Mouse (Mus musculus) forebrain, embryonic 16.5 days (tissue): ENCODE measurements around the gene Fgfr2. TPM values are rescaled to one million over a fixed set of nuclear protein-coding genes. Genes with fewer than 3 reads are reported as not detected.
A peak's percentile ranks its signal among the peaks of the same experiment; 100 is the strongest.

ENCODE experiments used
- ATAC-seq: fragments of 200-750 bp; cut with Nextera tagmentation; 2 replicates; pipeline ENCODE4 v1.8.0; 2017; ENCODE audit warnings: mild to moderate bottlenecking, moderate library complexity
- H3K27ac ChIP-seq: fragments of 300-500 bp; sonication (generic); 2 replicates; pipeline ENCODE4 v1.5.1; 2014; ENCODE audit warnings: low read length, control low read depth
- H3K27me3 ChIP-seq: fragments of 300-500 bp; sonication (generic); replicated peaks from 2 replicates; pipeline ENCODE4 v1.6.1; 2014; ENCODE audit warnings: low read length; ENCODE audit not compliant: control insufficient read depth, insufficient read depth
- H3K36me3 ChIP-seq: fragments of 300-500 bp; sonication (generic); 2 replicates; pipeline ENCODE4 v1.6.1; 2014; ENCODE audit not compliant: control insufficient read depth, insufficient read depth
- H3K4me1 ChIP-seq: fragments of 300-500 bp; sonication (generic); replicated peaks from 2 replicates; pipeline ENCODE4 v1.6.1; 2014; ENCODE audit warnings: low read length; ENCODE audit not compliant: control insufficient read depth, insufficient read depth
- H3K4me2 ChIP-seq: fragments of 300-500 bp; sonication (generic); 2 replicates; pipeline ENCODE4 v1.6.1; 2014; ENCODE audit warnings: mild to moderate bottlenecking, low read length, control low read depth
- H3K4me3 ChIP-seq: fragments of 300-500 bp; sonication (generic); replicated peaks from 2 replicates; pipeline ENCODE4 v1.5.1; 2014; ENCODE audit warnings: mild to moderate bottlenecking, low read length, control low read depth
- H3K9ac ChIP-seq: fragments of 300-500 bp; sonication (generic); replicated peaks from 2 replicates; pipeline ENCODE4 v1.6.1; 2014; ENCODE audit warnings: low read depth, low read length, control low read depth
- H3K9me3 ChIP-seq: fragments of 300-500 bp; sonication (generic); 2 replicates; pipeline ENCODE4 v1.6.1; 2016; ENCODE audit warnings: low read length; ENCODE audit not compliant: control insufficient read depth
- WGBS: fragments of 180-500 bp; shearing (Covaris S2); extraction: QIAGEN DNeasy Blood & Tissue Kit; methylation state at CpG from one replicate; pipeline ENCODE4 v1.1.7; 2014; 5-methylcytosine and 5-hydroxymethylcytosine counted together
- polyA plus RNA-seq: library from polyadenylated mRNA; unstranded; fragments of >200 nt; fragmentation: Nextera tagmentation; extraction: Ambion mirVana; gene quantifications from 2 replicates; pipeline ENCODE4 v1.2.1, GENCODE M21; 2015

Fgfr2 gene
- polyA plus RNA-seq, 1 experiment from 2014 or later: 39.2 TPM

GRCm38 (mm10) chr7:132765629-132766186, 357.4 kb downstream of the Fgfr2 start:
- no peak overlapping the region for H3K4me3 ChIP-seq
- H3K9ac ChIP-seq: no peak overlapping the region
- 49% methylated on average over 3 of the region's 3 CpGs for WGBS
- H3K4me2 ChIP-seq: no peak overlapping the region
- no peak for ATAC-seq
- H3K36me3 ChIP-seq: no peaks in the 10 kb centered on the region; the same call in 1 of the 2 replicates
- H3K27me3 ChIP-seq: no peaks in the 10 kb centered on the region
- peak overlapping the region; percentile 91 for H3K27ac ChIP-seq
- no peaks in the 10 kb centered on the region for H3K9me3 ChIP-seq
- peaks cover 36% of the 10 kb centered on the region for H3K4me1 ChIP-seq

DNA sequence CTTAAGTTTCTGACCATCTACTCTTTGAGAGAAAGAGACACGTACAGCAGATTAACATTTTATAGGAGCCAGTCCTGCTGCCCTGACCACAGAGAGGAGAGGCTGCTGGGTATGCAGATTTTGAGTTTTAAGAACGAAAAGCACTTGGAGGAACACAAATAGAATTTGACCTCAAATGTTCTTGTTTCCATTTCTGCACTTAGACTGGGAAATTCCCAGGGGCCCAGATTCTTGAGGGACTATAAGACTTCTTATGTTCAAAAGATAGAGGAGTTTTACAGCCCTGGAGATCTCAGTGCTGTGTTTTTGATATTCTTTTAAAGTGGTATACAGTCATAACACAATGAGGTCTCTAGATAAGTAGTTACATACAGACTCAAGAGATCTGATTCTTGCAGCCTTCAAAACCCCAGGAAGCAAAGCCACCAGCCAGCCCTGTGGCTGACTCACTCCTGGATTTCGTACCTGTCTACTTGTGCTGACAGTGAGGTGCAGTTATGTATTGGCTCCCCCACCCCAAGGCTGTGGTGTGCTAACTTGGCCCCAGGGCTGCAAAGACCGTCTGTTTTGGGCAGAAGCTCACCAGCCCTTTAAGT, 358.2 kb downstream of the Fgfr2 start:
- Histone ChIP-seq H3K36me3 (no peaks in the 10 kb centered on the region; the same call in 1 of the 2 replicates), H3K27me3 (no peaks in the 10 kb centered on the region), H3K4me1 (peaks cover 43% of the 10 kb centered on the region), H3K9ac (no peak overlapping the region), H3K9me3 (no peaks in the 10 kb centered on the region), H3K4me2 (no peak overlapping the region), H3K27ac (no peak overlapping the region), H3K4me3 (no peak overlapping the region)
- 83% methylated on average over 4 of the region's 4 CpGs for WGBS
- ATAC-seq: no peak

- H3K4me1 ChIP-seq: peaks cover 49% of the 10 kb centered on the region
- no peak overlapping the region for H3K4me2 ChIP-seq
- H3K9me3 ChIP-seq: no peaks in the 10 kb centered on the region
- H3K4me3 ChIP-seq: no peak overlapping the region
- H3K27me3 ChIP-seq: no peaks in the 10 kb centered on the region
- no peak overlapping the region for H3K27ac ChIP-seq
- H3K9ac ChIP-seq: no peak overlapping the region
- 95% methylated on average over 4 of the region's 4 CpGs for WGBS
- no peak for ATAC-seq
- H3K36me3 ChIP-seq: no peaks in the 10 kb centered on the region; the same call in 1 of the 2 replicates
Observed at GRCm38 (mm10) chr7:132764314-132764713, 358.8 kb downstream of the Fgfr2 start.

GRCm38 (mm10) chr7:132763911-132764310, 359.2 kb downstream of the Fgfr2 start:
- Histone ChIP-seq H3K36me3 (no peaks in the 10 kb centered on the region; the same call in 1 of the 2 replicates), H3K4me1 (peaks cover 50% of the 10 kb centered on the region), H3K4me3 (no peak overlapping the region), H3K4me2 (no peak overlapping the region), H3K27ac (no peak overlapping the region), H3K9me3 (no peaks in the 10 kb centered on the region), H3K27me3 (no peaks in the 10 kb centered on the region), H3K9ac (no peak overlapping the region)
- WGBS: 93% methylated on average over 5 of the region's 5 CpGs
- no peak for ATAC-seq

- H3K4me1 ChIP-seq: peaks cover 45% of the 10 kb centered on the region
- 92% methylated on average over 6 of the region's 6 CpGs for WGBS
- no peak for ATAC-seq
- H3K4me3 ChIP-seq: no peak overlapping the region
- H3K27ac ChIP-seq: no peak overlapping the region
- no peaks in the 10 kb centered on the region; the same call in 1 of the 2 replicates for H3K36me3 ChIP-seq
- H3K4me2 ChIP-seq: no peak overlapping the region
- H3K9ac ChIP-seq: no peak overlapping the region
- no peaks in the 10 kb centered on the region for H3K9me3 ChIP-seq
- no peaks in the 10 kb centered on the region for H3K27me3 ChIP-seq
Observed at GRCm38 (mm10) chr7:132763351-132763750, 359.8 kb downstream of the Fgfr2 start.

DNA sequence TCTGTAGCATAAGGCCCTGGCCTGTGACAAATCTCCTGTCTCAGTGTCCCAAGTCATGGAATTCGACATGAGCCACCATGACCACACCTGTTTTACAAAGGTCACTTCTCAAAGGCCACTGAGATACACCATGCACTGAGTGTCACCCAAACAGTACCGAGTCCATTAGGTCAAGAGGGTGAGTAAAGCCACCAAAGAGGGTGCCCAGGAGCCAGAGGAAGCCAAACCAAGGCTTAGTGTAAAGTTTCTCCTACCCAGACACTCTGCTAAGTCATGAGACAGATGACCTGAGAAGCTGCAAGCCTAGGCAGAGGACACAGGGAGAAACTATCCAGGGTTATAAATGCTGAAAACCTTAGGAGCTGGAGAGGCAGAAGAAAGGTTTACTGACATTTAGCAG, 361.7 kb downstream of the Fgfr2 start:
- H3K9ac ChIP-seq: no peak overlapping the region
- no peaks in the 10 kb centered on the region for H3K9me3 ChIP-seq
- no peaks in the 10 kb centered on the region for H3K27me3 ChIP-seq
- H3K27ac ChIP-seq: no peak overlapping the region
- no peaks in the 10 kb centered on the region; the same call in 1 of the 2 replicates for H3K36me3 ChIP-seq
- H3K4me3 ChIP-seq: no peak overlapping the region
- WGBS: 93% methylated on average over 2 of the region's 2 CpGs
- peaks cover 28% of the 10 kb centered on the region for H3K4me1 ChIP-seq
- no peak for ATAC-seq
- no peak overlapping the region for H3K4me2 ChIP-seq

GRCm38 (mm10) chr7:132760589-132761180, 362.5 kb downstream of the Fgfr2 start:
- no peak for ATAC-seq
- H3K4me2 ChIP-seq: no peak overlapping the region
- no peaks in the 10 kb centered on the region for H3K27me3 ChIP-seq
- H3K9ac ChIP-seq: no peak overlapping the region
- peaks cover 21% of the 10 kb centered on the region for H3K4me1 ChIP-seq
- no peaks in the 10 kb centered on the region for H3K9me3 ChIP-seq
- H3K36me3 ChIP-seq: no peaks in the 10 kb centered on the region; the same call in 1 of the 2 replicates
- H3K4me3 ChIP-seq: no peak overlapping the region
- H3K27ac ChIP-seq: peak overlapping the region; percentile 80
- WGBS: 91% methylated on average over 6 of the region's 6 CpGs

DNA sequence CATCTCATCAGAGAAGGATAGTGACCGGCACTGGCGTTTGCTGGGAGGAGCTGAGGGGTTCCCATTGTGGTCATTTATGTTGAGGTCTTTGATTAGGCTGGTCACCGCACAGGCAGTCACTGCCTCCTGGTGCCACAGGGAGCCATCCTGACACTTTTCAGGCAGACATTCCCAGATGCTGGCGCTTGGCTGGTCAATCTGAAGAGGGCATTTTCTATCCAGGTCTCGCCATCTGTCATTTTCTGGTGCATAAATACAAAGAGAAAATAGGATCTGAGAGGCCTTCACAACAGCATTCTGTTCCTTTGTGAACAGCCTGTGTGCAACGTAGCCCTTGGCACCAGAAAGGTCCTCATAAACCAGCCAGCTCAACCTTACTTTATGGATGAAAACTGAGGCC, 363.2 kb downstream of the Fgfr2 start:
- no peak overlapping the region for H3K9ac ChIP-seq
- no peaks in the 10 kb centered on the region for H3K27me3 ChIP-seq
- no peak overlapping the region for H3K4me2 ChIP-seq
- H3K4me3 ChIP-seq: no peak overlapping the region
- 0 out of 2 replicates have a peak, but pooled peaks have one; percentile 42 for ATAC-seq
- peaks cover 18% of the 10 kb centered on the region for H3K4me1 ChIP-seq
- H3K27ac ChIP-seq: peak overlapping the region; percentile 80
- H3K36me3 ChIP-seq: no peaks in the 10 kb centered on the region; the same call in 1 of the 2 replicates
- WGBS: 52% methylated on average over 6 of the region's 6 CpGs
- H3K9me3 ChIP-seq: no peaks in the 10 kb centered on the region

DNA sequence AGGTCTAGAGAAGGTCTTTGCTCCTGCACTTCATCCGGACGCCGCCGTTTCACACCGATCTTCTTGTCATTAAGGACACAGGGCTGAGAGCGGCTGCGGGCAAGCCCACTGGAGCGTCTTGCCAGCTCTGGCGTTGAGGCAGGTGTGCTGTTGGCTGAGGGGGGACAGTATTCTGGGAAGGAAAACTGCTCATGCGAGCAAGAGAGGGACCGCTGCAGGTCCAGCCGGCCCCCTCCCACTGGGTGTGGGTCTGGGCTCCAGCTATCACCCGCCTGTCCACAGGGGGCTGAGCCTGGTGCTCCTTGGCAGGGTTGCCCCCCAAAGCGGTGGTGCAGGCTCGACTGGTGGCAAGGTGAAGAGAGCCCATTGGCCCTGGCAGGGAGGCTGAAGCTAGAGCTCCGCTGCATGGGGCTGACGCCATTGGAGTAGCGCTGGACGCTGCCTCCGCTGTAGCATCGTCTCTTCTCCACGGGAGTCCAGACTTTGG, 363.7 kb downstream of the Fgfr2 start:
- WGBS: 79% methylated on average over 22 of the region's 22 CpGs
- ATAC-seq: no peak
- no peaks in the 10 kb centered on the region; the same call in 1 of the 2 replicates for H3K36me3 ChIP-seq
- no peaks in the 10 kb centered on the region for H3K9me3 ChIP-seq
- H3K27me3 ChIP-seq: no peaks in the 10 kb centered on the region
- no peak overlapping the region for H3K4me2 ChIP-seq
- H3K9ac ChIP-seq: no peak overlapping the region
- no peak overlapping the region for H3K4me3 ChIP-seq
- H3K4me1 ChIP-seq: peaks cover 23% of the 10 kb centered on the region
- peak overlapping the region; percentile 80 for H3K27ac ChIP-seq
